Mouse (Mus musculus) bone marrow, adult 2 months (tissue): Measurements from ENCODE around the gene Pax9.

ENCODE experiments used
- CTCF ChIP-seq: fragments of 200-500 bp; IDR thresholded peaks from 2 replicates; pipeline ENCODE4 v1.5.1; 2011; ENCODE audit warnings: low read length, control low read depth; ENCODE audit not compliant: control insufficient read depth, insufficient read depth
- POLR2A ChIP-seq: fragments of 200-500 bp; IDR thresholded peaks from 2 replicates; pipeline ENCODE4 v1.6.1; 2011; ENCODE audit warnings: low read depth, mild to moderate bottlenecking, control low read depth, low read length, borderline replicate concordance; ENCODE audit not compliant: control insufficient read depth

- TF ChIP-seq CTCF (no peak), POLR2A (no peak)
These were observed 5.6 kb downstream of the Pax9 start for GRCm38 (mm10) chr12:56697011-56697740.
